Comparison of ENCODE assay signal across 8 mouse cellular contexts in the genomic region with DNA sequence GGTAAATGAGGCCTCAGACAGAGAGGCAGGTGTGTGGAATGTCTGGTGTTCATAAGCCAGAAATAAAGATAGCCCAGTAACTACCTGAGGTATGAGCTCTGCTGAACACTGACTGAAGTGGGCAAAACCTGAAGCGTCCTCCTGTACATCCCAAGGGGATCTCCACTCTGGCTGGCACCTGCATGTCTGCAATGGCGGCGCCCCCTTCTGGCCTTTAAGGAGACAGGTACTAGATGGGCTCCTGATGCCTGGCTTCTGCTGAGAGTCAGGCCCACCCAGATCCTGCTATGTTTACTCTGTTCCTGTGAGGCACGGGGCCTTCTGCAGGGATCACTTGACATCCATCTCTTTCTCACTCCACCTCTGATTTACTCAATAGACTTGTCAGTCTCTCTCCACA. TPM values are rescaled to one million over a fixed set of nuclear protein-coding genes. Genes with fewer than 3 reads are reported as not detected.
DNase-seq lines count a peak whose midpoint lies in the region; ATAC-seq lines count a peak whose summit lies in the region.

No protein-coding gene starts in this region.

- peak; percentile 49 for DNase-seq in A20 (ENCODE audit: low read depth, low spot score)
- peak; percentile 65 for DNase-seq in ZHBTc4 (ENCODE audit: low read depth, low spot score)
- DNase-seq in kidney, postnatal 4 days: peak; percentile 35 to 42
- peak; percentile 37 for DNase-seq in lung, postnatal 14 days
- DNase-seq in spleen, adult 18-20 months: peak; percentile 11 to 40
- DNase-seq in thymus, postnatal 10 days (ENCODE audit: low spot score in 2 of 2): peak; percentile 12 to 43

- ATAC-seq in common myeloid progenitor, adult 5-6 weeks (replicated peaks; ENCODE audit: low read depth, poor library complexity, severe bottlenecking): peak; percentile 42; the same call in 1 of the 2 replicates
- peak; percentile 25 to 36; a peak in 1 of 4 replicates for ATAC-seq in hematopoietic stem cell, adult 5-6 weeks (replicated peaks in 1 of 2; ENCODE audit: insufficient read depth in 1 of 2, low FRiP score in 2 of 2, low TSS enrichment in 1 of 2, low read depth in 1 of 2, poor library complexity in 2 of 2, severe bottlenecking in 2 of 2)

RNA-seq across cellular contexts. Expression of gene Slc22a21, which starts 22.0 kb away (rescaled TPM):
- 1.6 and 1.9 TPM in 2 replicates for total RNA-seq in common myeloid progenitor, adult 5-6 weeks (2017)
- 1.9 and 8.2 TPM in 2 replicates for total RNA-seq in hematopoietic stem cell, adult 5-6 weeks (2017)

Comparison
In these comparisons a context has a peak if more than half of its experiments do, and no peak if none do; other contexts are left out.
1. Peak in every context shown above with its lines: DNase-seq and ATAC-seq.